Mouse (Mus musculus) megakaryocyte, embryonic 14.5 days (primary cell): ENCODE results near the gene Anks4b.

Experiments used
- FLI1 ChIP-seq: IDR thresholded peaks from 2 replicates; pipeline ENCODE4 v1.6.1; 2012; ENCODE audit warnings: low read length, inconsistent platforms, mixed read lengths
- GATA1 ChIP-seq: IDR thresholded peaks from 3 replicates; pipeline ENCODE4 v1.6.1; 2012; ENCODE audit warnings: mixed read lengths, low read length, inconsistent platforms, borderline replicate concordance

DNA sequence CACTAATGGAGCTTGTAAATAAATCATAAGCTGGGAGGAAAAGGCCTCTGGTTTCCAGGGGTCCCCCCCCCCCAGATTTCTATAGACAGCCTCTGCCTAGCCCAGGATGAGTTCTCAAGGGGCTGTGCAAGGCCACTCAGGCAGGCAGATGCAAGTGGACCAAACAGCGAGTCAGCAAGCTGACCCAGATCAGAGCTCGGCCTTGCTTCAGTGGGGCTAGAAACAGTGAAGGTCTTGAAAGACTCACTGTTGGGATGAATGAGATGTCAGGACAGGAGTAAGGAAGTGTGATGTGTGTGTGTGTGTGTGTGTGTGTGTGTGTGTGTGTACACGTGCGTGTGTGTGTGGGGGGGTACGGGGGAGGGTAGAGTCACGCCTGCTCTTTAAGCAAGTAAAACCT lies 19.2 kb downstream of the Anks4b start:
- TF ChIP-seq GATA1 (no peak), FLI1 (no peak)
